Mouse (Mus musculus) kidney, embryonic 16.5 days (tissue): ENCODE data around the gene Wdr41. TPM values are rescaled to one million over a fixed set of nuclear protein-coding genes. Genes with fewer than 3 reads are reported as not detected.

Source experiments
- ATAC-seq: fragments of 200-750 bp; cut with Nextera tagmentation; 2 replicates; pipeline ENCODE4 v1.8.0; 2017; ENCODE audit warnings: moderate TSS enrichment; ENCODE audit not compliant: low FRiP score, low TSS enrichment
- H3K27ac ChIP-seq: fragments of 300-500 bp; sonication (generic); 2 replicates; pipeline ENCODE4 v1.5.1; 2014; ENCODE audit warnings: low read length
- H3K27me3 ChIP-seq: fragments of 300-500 bp; sonication (generic); 2 replicates; pipeline ENCODE4 v1.6.1; 2014; ENCODE audit warnings: low read length, control low read depth, mixed read lengths; ENCODE audit not compliant: insufficient read depth
- H3K36me3 ChIP-seq: fragments of 300-500 bp; sonication (generic); 2 replicates; pipeline ENCODE4 v1.6.1; 2014; ENCODE audit warnings: low read length, control low read depth, mixed read lengths; ENCODE audit not compliant: insufficient read depth
- H3K4me1 ChIP-seq: fragments of 300-500 bp; sonication (generic); 2 replicates; pipeline ENCODE4 v1.6.1; 2014; ENCODE audit warnings: low read length, control low read depth, mixed read lengths; ENCODE audit not compliant: insufficient read depth
- H3K4me2 ChIP-seq: fragments of 300-500 bp; sonication (generic); replicated peaks from 2 replicates; pipeline ENCODE4 v1.6.1; 2014; ENCODE audit warnings: low read depth, low read length
- H3K4me3 ChIP-seq: fragments of 300-500 bp; sonication (generic); 2 replicates; pipeline ENCODE4 v1.5.1; 2014; ENCODE audit warnings: mild to moderate bottlenecking, low read length
- H3K9ac ChIP-seq: fragments of 300-500 bp; sonication (generic); replicated peaks from 2 replicates; pipeline ENCODE4 v1.6.1; 2014; ENCODE audit warnings: low read length
- H3K9me3 ChIP-seq: fragments of 300-500 bp; sonication (generic); 2 replicates; pipeline ENCODE4 v1.6.1; 2016; ENCODE audit warnings: low read length, control low read depth
- WGBS: fragments of 180-500 bp; shearing (Covaris S2); extraction: QIAGEN DNeasy Blood & Tissue Kit; methylation state at CpG from one replicate; pipeline ENCODE4 v1.1.7; 2014; 5-methylcytosine and 5-hydroxymethylcytosine counted together
- polyA plus RNA-seq: library from polyadenylated mRNA; unstranded; fragments of >200 nt; fragmentation: Nextera tagmentation; extraction: Ambion mirVana; gene quantifications from 2 replicates; pipeline ENCODE4 v1.2.1, GENCODE M21; 2015

Wdr41 gene
- polyA plus RNA-seq, 1 experiment from 2014 or later = 22.4 TPM

GRCm38 (mm10) chr13:95032973-95033372 lies 56.8 kb downstream of the Wdr41 start:
- no peak overlapping the region for H3K4me2 ChIP-seq
- ATAC-seq = peak; percentile 54; the same call in 1 of the 2 replicates
- 71% methylated on average over 6 of the region's 6 CpGs for WGBS
- H3K9ac ChIP-seq = no peak overlapping the region
- H3K4me1 ChIP-seq = no peaks in the 10 kb centered on the region; the same call in 1 of the 2 replicates
- H3K36me3 ChIP-seq = peaks cover 18% of the 10 kb centered on the region
- H3K9me3 ChIP-seq = peaks cover 7% of the 10 kb centered on the region
- no peaks in the 10 kb centered on the region for H3K27me3 ChIP-seq
- H3K4me3 ChIP-seq = no peak overlapping the region
- peak overlapping the region; percentile 77 for H3K27ac ChIP-seq

DNA sequence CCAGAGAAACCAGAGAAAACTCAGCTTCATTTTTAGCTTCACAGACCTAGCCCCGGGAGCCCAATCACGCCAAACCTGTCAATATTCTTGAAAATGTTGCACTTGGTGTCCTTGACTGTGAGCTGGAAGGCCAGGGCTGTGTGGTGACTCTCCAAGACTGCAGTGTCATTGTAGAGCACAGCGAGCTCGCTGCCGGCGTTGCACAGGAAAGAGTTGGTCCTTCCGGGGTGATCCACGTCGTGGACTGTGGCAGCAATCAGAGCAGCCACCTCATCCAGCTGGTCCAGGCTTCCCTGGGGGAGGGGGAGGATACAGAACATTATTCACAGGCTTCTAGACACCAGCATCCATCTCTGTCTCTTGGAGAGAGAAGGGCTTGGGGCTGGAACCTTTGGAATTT lies 58.0 kb downstream of the Wdr41 start:
- Histone ChIP-seq H3K4me3 (no peak overlapping the region), H3K9me3 (no peaks in the 10 kb centered on the region), H3K27ac (no peak overlapping the region), H3K4me2 (no peak overlapping the region), H3K36me3 (0 out of 2 replicates have a peak, but pooled peaks cover 7% of the 10 kb centered on the region), H3K9ac (no peak overlapping the region), H3K27me3 (no peaks in the 10 kb centered on the region), H3K4me1 (no peaks in the 10 kb centered on the region; the same call in 1 of the 2 replicates)
- WGBS = 70% methylated on average over 9 of the region's 9 CpGs
- no peak for ATAC-seq

DNA sequence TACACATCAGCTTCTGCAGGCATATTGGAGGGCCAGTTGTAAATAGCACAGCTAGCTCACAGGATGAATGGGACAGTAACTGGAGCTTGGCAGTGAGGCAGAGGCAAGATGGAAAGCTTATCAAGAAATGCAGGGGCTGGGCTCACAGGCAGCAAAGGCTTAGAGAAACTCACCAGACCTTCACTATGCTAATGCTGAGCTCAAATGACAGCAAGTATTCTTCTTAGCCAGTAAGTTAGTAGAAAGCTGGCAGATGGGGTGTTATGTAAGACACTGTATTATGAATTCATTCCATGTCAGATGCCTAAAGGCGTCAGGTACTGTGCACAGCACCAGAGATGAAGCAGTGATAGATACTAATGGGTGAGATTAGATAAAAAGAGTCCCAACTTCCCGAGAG lies 58.6 kb downstream of the Wdr41 start:
- Histone ChIP-seq H3K36me3 (0 out of 2 replicates have a peak, but pooled peaks cover 7% of the 10 kb centered on the region), H3K27me3 (no peaks in the 10 kb centered on the region), H3K4me1 (no peaks in the 10 kb centered on the region; the same call in 1 of the 2 replicates), H3K4me2 (no peak overlapping the region), H3K27ac (no peak overlapping the region), H3K9ac (no peak overlapping the region), H3K4me3 (no peak overlapping the region), H3K9me3 (no peaks in the 10 kb centered on the region)
- ATAC-seq = no peak
- WGBS = 82% methylated on average over 2 of the region's 2 CpGs

GRCm38 (mm10) chr13:95038200-95038599 lies 62.1 kb downstream of the Wdr41 start:
- Histone ChIP-seq H3K4me3 (no peak overlapping the region), H3K9me3 (no peaks in the 10 kb centered on the region), H3K4me2 (no peak overlapping the region), H3K4me1 (no peaks in the 10 kb centered on the region; the same call in 1 of the 2 replicates), H3K36me3 (0 out of 2 replicates have a peak, but pooled peaks cover 7% of the 10 kb centered on the region), H3K27ac (no peak overlapping the region), H3K9ac (no peak overlapping the region), H3K27me3 (no peaks in the 10 kb centered on the region)
- no peak for ATAC-seq
- 57% methylated on average over 4 of the region's 4 CpGs for WGBS

GRCm38 (mm10) chr13:95040140-95040738 lies 64.1 kb downstream of the Wdr41 start:
- H3K4me2 ChIP-seq = no peak overlapping the region
- no peaks in the 10 kb centered on the region for H3K4me1 ChIP-seq
- 0 out of 2 replicates have a peak, but pooled peaks cover 7% of the 10 kb centered on the region for H3K36me3 ChIP-seq
- H3K9me3 ChIP-seq = no peaks in the 10 kb centered on the region
- H3K4me3 ChIP-seq = no peak overlapping the region
- WGBS = 74% methylated on average over 9 of the region's 9 CpGs
- H3K27me3 ChIP-seq = no peaks in the 10 kb centered on the region
- H3K27ac ChIP-seq = no peak overlapping the region
- no peak for ATAC-seq
- H3K9ac ChIP-seq = no peak overlapping the region

DNA sequence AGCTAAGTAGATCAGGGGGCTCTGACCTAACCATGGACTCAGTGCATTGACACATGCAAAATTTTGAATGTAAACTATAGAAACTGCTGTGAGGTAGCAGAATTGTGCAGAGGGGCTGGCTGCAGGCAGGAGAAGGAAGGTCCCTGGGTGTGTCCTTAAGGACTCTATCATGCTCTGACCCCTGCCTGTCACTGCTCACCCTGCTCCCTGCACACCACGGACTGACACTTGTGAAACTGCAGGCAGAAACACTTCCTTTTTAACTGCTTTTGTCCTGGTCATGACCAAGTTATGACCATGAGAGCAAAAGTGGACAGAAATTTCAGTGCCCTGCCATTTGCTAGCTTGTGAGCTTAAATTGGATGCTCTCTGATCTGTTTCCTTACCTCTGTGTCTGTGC lies 68.0 kb downstream of the Wdr41 start:
- 18% methylated on average over 1 of the region's 1 CpGs for WGBS
- peaks cover 3% of the 10 kb centered on the region; the same call in 1 of the 2 replicates for H3K4me1 ChIP-seq
- H3K27ac ChIP-seq = no peak overlapping the region
- no peak overlapping the region for H3K4me2 ChIP-seq
- H3K9me3 ChIP-seq = no peaks in the 10 kb centered on the region
- ATAC-seq = no peak
- H3K9ac ChIP-seq = no peak overlapping the region
- no peak overlapping the region for H3K4me3 ChIP-seq
- H3K36me3 ChIP-seq = no peaks in the 10 kb centered on the region
- H3K27me3 ChIP-seq = no peaks in the 10 kb centered on the region

- Histone ChIP-seq H3K4me3 (no peak overlapping the region), H3K9me3 (no peaks in the 10 kb centered on the region), H3K4me1 (peaks cover 9% of the 10 kb centered on the region; the same call in 1 of the 2 replicates), H3K27ac (no peak overlapping the region), H3K27me3 (no peaks in the 10 kb centered on the region), H3K9ac (no peak overlapping the region), H3K36me3 (no peaks in the 10 kb centered on the region), H3K4me2 (no peak overlapping the region)
- WGBS = 60% methylated on average over 4 of the region's 4 CpGs
- no peak for ATAC-seq
Observed at GRCm38 (mm10) chr13:95050398-95050797, 74.3 kb downstream of the Wdr41 start.

GRCm38 (mm10) chr13:95052421-95052820 lies 76.3 kb downstream of the Wdr41 start:
- Histone ChIP-seq H3K4me1 (peaks cover 19% of the 10 kb centered on the region), H3K27ac (no peak overlapping the region), H3K9ac (no peak overlapping the region), H3K36me3 (no peaks in the 10 kb centered on the region), H3K9me3 (no peaks in the 10 kb centered on the region), H3K27me3 (no peaks in the 10 kb centered on the region), H3K4me3 (no peak overlapping the region), H3K4me2 (no peak overlapping the region)
- 93% methylated on average over 3 of the region's 3 CpGs for WGBS
- no peak for ATAC-seq

- H3K27ac ChIP-seq = peak overlapping the region; percentile 86
- ATAC-seq = peak; percentile 88
Observed at GRCm38 (mm10) chr13:95055742-95056388, 79.7 kb downstream of the Wdr41 start.

More at GRCm38 (mm10) chr13:95055742-95056388, 79.7 kb downstream of the Wdr41 start:
- Histone ChIP-seq H3K4me1 (peaks cover 19% of the 10 kb centered on the region), H3K9me3 (no peaks in the 10 kb centered on the region), H3K4me2 (no peak overlapping the region), H3K9ac (peak overlapping the region; percentile 7; the same call in 1 of the 2 replicates), H3K27me3 (no peaks in the 10 kb centered on the region), H3K36me3 (no peaks in the 10 kb centered on the region), H3K4me3 (no peak overlapping the region)
- whole genome bisulfite sequencing = 30% methylated on average over 1 of the region's 1 CpGs
